Comparison of ENCODE assay signal across 31 mouse cellular contexts in the genomic region with DNA sequence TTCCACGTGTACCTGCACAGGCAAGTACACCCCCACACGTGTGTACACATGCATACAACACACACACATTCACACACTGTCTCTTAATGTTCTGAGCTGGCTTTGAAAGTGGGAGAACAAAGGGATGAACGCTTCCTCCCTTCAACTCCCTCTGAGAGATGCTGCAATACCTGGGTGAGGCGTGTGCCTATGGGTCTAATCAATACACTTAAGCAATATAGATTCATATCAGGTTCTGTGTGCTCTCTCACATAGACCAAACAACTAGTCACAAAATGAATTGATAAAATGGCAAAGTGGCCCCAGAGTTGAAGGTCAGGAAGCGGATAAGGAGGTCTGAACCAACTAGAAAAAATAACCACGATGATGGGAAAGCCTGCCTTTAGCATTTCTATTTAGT.
"Had no signal": no experiment of that assay in that cellular context is flagged by ENCODE, and none has a peak within 500 bp of the region (broad histone marks: within the 10 kb centered on the region; RNA-seq: fewer than 3 reads in every experiment).

No protein-coding gene starts in this region.

- DNase-seq: left cerebral cortex, postnatal 4 days; liver; liver, embryonic 13.5 days; lung, adult 18-20 months; lung, adult 2 months; lung, embryonic 14.5 days; lung, postnatal 10 days; lung, postnatal 14 days; lung, postnatal 36 days; lung, postnatal 4 days; midbrain, embryonic 14.5 days had no signal

- H3K9me3 ChIP-seq: limb, embryonic 10.5 days; limb, embryonic 12.5 days; limb, embryonic 13.5 days; limb, embryonic 15.5 days; liver, embryonic 13.5 days; liver, embryonic 15.5 days; lung, embryonic 15.5 days; midbrain, embryonic 10.5 days; midbrain, embryonic 12.5 days; midbrain, embryonic 13.5 days; midbrain, embryonic 15.5 days; neural tube, embryonic 12.5 days had no signal

- H3K27me3 ChIP-seq: limb, embryonic 12.5 days; limb, embryonic 15.5 days; liver, embryonic 12.5 days; liver, embryonic 13.5 days; liver, embryonic 15.5 days; lung, embryonic 15.5 days; megakaryocyte, embryonic 14.5 days; midbrain, embryonic 12.5 days; midbrain, embryonic 13.5 days; midbrain, embryonic 15.5 days; neural tube, embryonic 12.5 days had no signal

- H3K9ac ChIP-seq: limb, embryonic 12.5 days; limb, embryonic 13.5 days; limb, embryonic 15.5 days; liver, embryonic 12.5 days; liver, embryonic 13.5 days; liver, embryonic 14.5 days; liver, embryonic 15.5 days; lung, embryonic 14.5 days; lung, embryonic 15.5 days; midbrain, embryonic 12.5 days; midbrain, embryonic 13.5 days; midbrain, embryonic 15.5 days; neural tube, embryonic 12.5 days had no signal

- H3K4me2 ChIP-seq: limb, embryonic 12.5 days; limb, embryonic 13.5 days; limb, embryonic 15.5 days; liver, embryonic 12.5 days; liver, embryonic 13.5 days; liver, embryonic 15.5 days; lung, embryonic 14.5 days; lung, embryonic 15.5 days; midbrain, embryonic 11.5 days; midbrain, embryonic 12.5 days; midbrain, embryonic 13.5 days; midbrain, embryonic 15.5 days; neural tube, embryonic 12.5 days had no signal

- H3K27ac ChIP-seq: left cerebral cortex, adult 2 months; limb, embryonic 10.5 days; limb, embryonic 12.5 days; limb, embryonic 13.5 days; limb, embryonic 15.5 days; liver, embryonic 12.5 days; liver, embryonic 13.5 days; liver, embryonic 14.5 days; liver, embryonic 15.5 days; lung, embryonic 15.5 days; macrophage; midbrain, embryonic 10.5 days; midbrain, embryonic 12.5 days; midbrain, embryonic 13.5 days; midbrain, embryonic 15.5 days; neural tube, embryonic 12.5 days had no signal

- H3K36me3 ChIP-seq: limb, embryonic 10.5 days; limb, embryonic 12.5 days; limb, embryonic 13.5 days; limb, embryonic 15.5 days; liver, embryonic 12.5 days; liver, embryonic 13.5 days; liver, embryonic 15.5 days; lung, embryonic 15.5 days; midbrain, embryonic 10.5 days; midbrain, embryonic 12.5 days; midbrain, embryonic 13.5 days; midbrain, embryonic 15.5 days; neural tube, embryonic 12.5 days had no signal

- H3K4me3 ChIP-seq: left cerebral cortex, adult 2 months; limb, embryonic 10.5 days; limb, embryonic 12.5 days; limb, embryonic 13.5 days; limb, embryonic 15.5 days; liver, embryonic 12.5 days; liver, embryonic 13.5 days; liver, embryonic 15.5 days; lung, embryonic 15.5 days; megakaryocyte, embryonic 14.5 days; midbrain, embryonic 10.5 days; midbrain, embryonic 12.5 days; midbrain, embryonic 13.5 days; midbrain, embryonic 15.5 days; myocyte; neural tube, embryonic 12.5 days had no signal

- H3K4me1 ChIP-seq: limb, embryonic 10.5 days; liver, embryonic 12.5 days; liver, embryonic 13.5 days; liver, embryonic 15.5 days; megakaryocyte, embryonic 14.5 days; midbrain, embryonic 10.5 days; midbrain, embryonic 12.5 days; midbrain, embryonic 13.5 days; midbrain, embryonic 15.5 days; neural tube, embryonic 12.5 days had no signal

- ATAC-seq: liver, embryonic 12.5 days; lung, postnatal 0 days; midbrain, embryonic 13.5 days; midbrain, embryonic 15.5 days; midbrain, embryonic 16.5 days had no signal
